Mouse (Mus musculus): ENCODE data around the gene Cdyl2.

DNA sequence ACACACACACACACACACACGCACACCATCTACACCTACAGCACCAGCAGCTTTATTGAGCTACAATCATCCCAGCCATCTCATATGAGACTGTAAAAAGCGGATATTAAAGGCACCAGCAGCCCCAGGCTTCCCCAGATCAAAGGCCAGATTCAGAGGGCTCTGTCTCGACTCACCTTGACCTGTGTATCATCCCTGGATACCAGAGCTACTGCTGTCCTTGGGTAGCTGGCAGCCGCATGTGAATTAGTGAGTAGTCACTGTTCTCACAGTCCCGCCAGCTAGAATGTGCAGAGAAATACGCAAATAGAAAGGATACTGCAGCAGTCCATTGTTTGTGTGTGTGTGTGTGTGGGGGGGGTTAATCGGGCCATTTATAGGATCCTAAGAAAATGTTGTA is 204.1 kb downstream of the Cdyl2 start:
- TF ChIP-seq CTCF (IDR thresholded peaks at IDR 0.05; ENCODE audit: control insufficient read depth, insufficient read depth, low read length) (no peak), POLR2A (IDR thresholded peaks at IDR 0.05; ENCODE audit: borderline replicate concordance, control insufficient read depth, low read depth, low read length) (no peak)

Measured in bone marrow, adult 2 months (tissue).